Mouse (Mus musculus) B cell, adult 2 months (primary cell): ENCODE measurements around the gene Lbr.
"Not testable (repeated sequence)": the region's sequence is repeated elsewhere in the genome, so short reads cannot be mapped to it uniquely, and the experiment has no call there.

Source experiments
- DNase-seq, 2 experiments: peaks; one replicate each; pipeline ENCODE4 v3.0.0; 2022

Gene Lbr

DNA sequence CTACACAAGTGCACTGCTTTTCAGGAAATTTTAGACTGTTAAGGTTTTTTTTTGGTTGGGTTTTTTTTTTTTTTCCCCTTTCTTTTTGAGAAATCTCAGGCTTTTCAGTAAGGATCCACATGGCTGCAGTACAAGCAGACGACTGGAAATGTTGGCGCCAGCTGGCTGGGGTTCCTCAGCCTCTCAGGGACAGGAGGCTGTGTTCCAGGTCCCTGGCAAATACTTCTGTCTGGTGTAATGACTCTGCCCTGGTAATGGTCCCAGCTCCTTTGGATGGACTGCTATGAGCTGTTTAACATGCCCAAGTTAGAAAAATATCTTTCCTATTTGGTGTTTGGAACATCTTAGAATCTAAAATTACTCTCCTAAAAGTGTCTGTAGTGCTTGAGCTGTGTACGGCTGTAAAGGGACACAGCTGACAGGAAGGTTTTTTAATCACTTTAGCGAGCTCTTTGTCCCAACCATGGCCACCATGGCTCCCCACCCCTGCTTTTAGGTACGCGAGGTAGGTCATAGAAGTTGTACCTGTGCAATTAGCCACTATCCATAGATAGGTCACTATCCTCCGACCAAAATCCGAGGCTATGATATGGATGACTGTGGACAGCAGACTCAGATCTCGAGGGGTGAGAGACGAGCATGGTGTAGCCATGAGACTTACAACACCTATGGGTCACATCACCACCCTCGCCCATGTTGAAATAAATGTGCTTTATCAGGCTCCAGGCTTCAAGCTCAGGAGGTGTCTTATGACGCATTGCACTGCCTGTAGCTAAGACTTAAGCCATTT lies 8.9 kb upstream of the Lbr start:
- DNase-seq: no peak

DNA sequence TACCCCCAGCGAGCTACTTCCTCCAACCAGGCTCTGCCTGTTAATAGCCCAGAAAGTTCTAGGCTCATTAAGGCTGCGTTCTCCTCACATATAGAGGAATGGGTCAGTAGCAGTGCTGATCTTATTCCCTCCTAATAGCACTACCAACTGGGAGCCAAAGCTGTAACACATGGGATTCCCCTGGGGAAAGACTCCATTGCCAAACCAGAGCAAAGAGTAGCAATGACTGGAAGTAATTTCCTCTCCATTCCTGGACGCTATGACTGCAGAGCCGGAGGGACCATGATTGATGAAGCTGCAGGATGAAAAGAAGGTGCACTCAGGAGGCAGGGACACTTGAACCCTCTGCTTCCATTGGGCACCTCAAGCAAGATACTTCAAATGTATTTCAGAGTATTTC lies 7.6 kb upstream of the Lbr start:
- no peak for DNase-seq

DNA sequence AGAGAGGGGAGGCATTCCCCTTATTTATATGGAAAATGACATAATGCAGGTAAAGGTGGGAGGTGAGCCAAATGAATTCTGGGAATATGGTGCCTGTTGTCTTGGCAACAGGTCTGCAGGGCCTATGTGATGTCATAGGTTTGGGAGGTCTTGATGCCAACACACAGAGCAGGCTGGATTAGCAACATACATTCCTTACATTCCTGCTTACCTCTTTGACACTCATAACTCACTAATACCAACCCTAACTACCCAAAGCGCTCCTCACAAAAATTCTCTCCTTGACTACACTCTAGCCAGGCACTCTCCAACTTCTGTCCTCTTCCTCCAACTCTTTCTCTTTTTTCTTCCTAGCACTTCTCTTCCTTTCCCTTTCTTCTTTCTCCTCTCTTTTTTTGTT lies 5.4 kb upstream of the Lbr start:
- DNase-seq: no peak

DNA sequence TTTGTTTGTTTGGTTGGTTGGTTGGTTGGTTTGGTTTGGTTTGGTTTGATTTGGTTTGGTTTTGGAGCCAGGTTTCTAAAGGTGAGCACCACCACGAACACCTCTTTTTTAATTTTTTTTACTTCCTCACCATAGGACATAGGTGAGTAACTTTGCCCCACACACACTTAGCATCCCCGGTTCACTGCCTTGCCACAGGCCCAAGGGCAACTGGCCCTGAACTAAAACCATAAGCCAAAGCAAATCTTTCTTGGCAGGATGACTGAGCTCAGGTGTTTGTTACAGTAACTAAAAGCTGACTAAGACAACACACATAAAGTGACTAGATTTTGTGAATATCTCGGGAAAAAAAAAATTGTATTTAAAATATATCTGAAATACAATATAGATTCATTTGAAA lies 4.5 kb upstream of the Lbr start:
- DNase-seq: peak; percentile 46 to 55

DNA sequence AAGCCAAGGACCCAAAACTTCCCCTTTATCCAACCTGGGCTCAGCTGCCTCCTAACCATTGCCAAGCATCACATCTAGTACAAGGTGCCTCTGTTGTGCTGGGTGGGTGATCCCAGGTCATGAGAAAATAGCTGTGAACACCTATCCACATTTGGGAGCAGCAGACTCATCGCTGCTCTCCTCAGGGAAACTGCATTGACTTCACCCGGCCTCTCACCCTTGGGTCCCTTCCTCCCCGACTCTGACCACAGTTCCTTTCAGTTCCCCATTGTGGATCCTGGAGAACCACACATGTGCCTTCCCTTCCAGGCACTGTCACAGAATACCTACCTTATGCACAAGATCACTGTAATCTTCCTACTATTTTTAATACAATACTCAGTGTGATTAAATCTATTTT lies 2.9 kb upstream of the Lbr start:
- DNase-seq: peak; percentile 31

GRCm38 (mm10) chr1:181844874-181845547 lies 2.2 kb upstream of the Lbr start:
- no peak for DNase-seq

- DNase-seq: peak; percentile 92 to 93
Measured at GRCm38 (mm10) chr1:181841864-181842672, 778 bp downstream of the Lbr start.

- no peak for DNase-seq
Measured at GRCm38 (mm10) chr1:181841396-181841795, 1.4 kb downstream of the Lbr start.

DNA sequence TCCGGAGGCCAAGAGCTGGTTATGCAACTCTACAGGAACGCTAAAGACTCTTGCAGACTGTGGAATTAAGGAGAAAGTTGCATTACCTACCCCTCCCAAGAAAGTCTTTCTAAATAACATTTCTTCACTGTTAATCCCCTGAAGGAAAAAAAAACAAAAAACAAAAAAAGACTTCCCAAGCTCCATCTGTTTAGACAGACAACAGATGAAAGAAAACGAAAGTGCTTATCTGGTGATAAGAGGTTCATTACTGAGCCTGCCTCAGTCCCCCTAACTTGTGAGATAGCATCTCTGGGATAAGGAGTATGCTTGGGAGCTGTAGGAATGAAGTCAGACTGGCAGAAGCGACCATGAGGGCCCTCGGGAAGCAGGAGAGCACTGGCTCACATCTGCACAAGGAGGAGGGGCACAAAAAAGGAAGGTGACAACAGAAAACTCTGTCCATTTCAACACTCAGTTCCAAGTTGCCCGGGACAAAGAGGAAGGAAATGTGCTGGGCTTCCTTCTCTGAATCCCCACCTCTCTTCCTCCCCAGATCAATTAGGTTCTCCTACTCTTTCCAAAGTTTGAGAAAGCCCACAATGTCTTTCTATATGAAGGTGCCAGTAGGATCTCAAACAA lies 3.0 kb downstream of the Lbr start:
- no peak for DNase-seq

DNA sequence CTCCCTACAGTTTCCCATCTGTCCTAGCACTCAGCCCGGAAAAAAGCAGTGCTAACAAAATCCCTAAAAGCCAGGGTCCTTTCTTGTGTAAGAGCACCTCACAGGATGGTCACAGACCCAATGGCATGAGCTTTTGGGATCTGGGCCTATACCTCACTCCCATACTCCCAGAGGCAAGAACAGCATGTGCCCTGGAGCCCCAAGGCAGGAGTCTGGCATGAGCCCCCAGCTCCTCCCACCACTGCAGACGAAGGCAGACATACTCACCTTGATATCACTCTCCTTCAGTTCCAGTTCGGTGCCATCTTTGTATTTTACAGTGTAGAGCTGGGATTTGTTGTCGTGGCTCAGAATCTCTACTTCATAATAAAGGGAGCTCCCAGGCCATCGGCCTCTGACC lies 4.7 kb downstream of the Lbr start:
- DNase-seq: no peak

- no peak for DNase-seq
Measured at GRCm38 (mm10) chr1:181833143-181833542, 9.7 kb downstream of the Lbr start.

- no peak for DNase-seq
Measured at GRCm38 (mm10) chr1:181832720-181833119, 10.1 kb downstream of the Lbr start.

- peak; percentile 80 to 83 for DNase-seq
Measured at GRCm38 (mm10) chr1:181828365-181828764, 14.5 kb downstream of the Lbr start.

DNA sequence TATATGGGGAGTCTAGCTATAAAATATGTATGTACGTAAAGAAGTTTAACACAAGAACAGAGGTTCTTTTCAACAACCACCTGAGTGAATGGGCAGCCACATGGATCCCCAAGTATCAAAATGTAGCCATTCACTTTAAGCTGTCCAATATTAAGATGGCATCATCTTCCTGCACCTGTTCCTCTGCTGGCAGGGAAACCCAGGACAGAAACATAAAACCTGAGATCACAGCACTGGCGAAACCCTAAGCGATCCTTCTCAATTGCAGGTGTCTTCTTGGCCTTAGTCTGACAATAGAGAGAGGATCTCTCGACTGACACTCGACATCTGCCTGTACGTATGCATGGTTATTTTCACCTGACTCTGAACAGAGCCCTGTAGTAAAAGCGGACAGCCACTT lies 16.1 kb downstream of the Lbr start:
- DNase-seq: no peak

GRCm38 (mm10) chr1:181811481-181812223 lies 31.2 kb downstream of the Lbr start:
- DNase-seq: no peak

- DNase-seq: no peak
Measured at GRCm38 (mm10) chr1:181800667-181801066, 42.2 kb downstream of the Lbr start.

- DNase-seq: no peak
Measured at GRCm38 (mm10) chr1:181799911-181800310, 42.9 kb downstream of the Lbr start.

DNA sequence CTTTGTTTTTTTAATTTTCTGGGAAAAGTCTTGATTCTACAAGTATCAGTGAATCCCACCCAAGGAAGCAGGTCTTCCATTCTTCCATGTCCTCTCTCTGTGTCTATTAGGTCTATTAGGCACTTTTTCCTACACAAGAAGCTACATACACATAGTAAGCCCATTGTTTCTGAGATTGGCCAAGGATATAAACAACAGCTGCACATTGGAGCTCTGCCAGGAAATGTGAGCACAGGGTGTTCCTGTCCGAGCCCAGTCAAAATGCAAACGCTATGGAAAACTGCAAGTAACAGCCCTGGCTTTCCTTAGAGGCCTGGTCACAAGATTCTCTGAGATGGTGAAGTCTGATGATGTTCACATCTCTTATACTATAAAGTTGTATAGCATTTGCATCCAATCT lies 49.3 kb downstream of the Lbr start:
- DNase-seq: no peak

DNA sequence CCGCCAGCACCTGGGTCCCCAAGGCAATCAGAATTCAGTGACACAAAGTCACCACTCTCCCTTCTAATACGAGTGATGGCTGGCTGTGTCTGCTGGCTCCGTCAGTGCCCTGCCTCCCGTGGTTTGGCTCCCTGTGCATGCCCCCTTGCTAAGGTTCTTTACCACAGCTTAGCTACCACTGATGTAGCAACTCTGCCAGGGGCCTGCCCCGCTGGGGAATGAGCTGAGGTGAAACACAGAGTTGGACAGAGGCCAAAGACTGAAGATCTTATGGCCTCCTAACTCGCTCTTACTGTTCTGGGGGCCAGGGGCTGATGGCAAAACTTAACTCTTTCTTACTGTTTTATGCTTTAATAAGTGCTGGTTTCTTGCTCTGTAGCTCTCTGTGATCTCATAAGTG lies 52.9 kb downstream of the Lbr start:
- DNase-seq: no peak

GRCm38 (mm10) chr1:181782600-181782999 lies 60.2 kb downstream of the Lbr start:
- DNase-seq: not testable (repeated sequence)

GRCm38 (mm10) chr1:181776541-181776940 lies 66.3 kb downstream of the Lbr start:
- DNase-seq: no peak

- no peak for DNase-seq
Measured at GRCm38 (mm10) chr1:181771871-181772270, 71.0 kb downstream of the Lbr start.
